Mouse (Mus musculus) macrophage (primary cell): Measurements from ENCODE around the gene Ube2cbp. TPM values are rescaled to one million over a fixed set of nuclear protein-coding genes. Genes with fewer than 3 reads are reported as not detected.

Source experiments
- H3K27ac ChIP-seq: fragments of 350-480 bp; formaldehyde crosslinking; 2 replicates; pipeline ENCODE4 v1.9.0; 2021
- H3K36me3 ChIP-seq: fragments of 350-480 bp; formaldehyde crosslinking; 2 replicates; pipeline ENCODE4 v1.9.0; 2021; ENCODE audit errors: inconsistent target
- H3K4me3 ChIP-seq: fragments of 350-480 bp; formaldehyde crosslinking; 2 replicates; pipeline ENCODE4 v1.9.0; 2021; ENCODE audit errors: inconsistent target
- H3K79me2 ChIP-seq: fragments of 350-480 bp; formaldehyde crosslinking; 2 replicates; pipeline ENCODE4 v1.9.0; 2021; ENCODE audit errors: inconsistent target
- WGBS: methylation state at CpG from one replicate; pipeline ENCODE4 v1.1.7; 2026; ENCODE audit warnings: inconsistent platforms; ENCODE audit not compliant: missing documents; 5-methylcytosine and 5-hydroxymethylcytosine counted together
- polyA plus RNA-seq: library from polyadenylated mRNA; stranded (reverse); fragments of 250-400 nt; gene quantifications from 3 replicates; pipeline ENCODE4 v1.2.4, GENCODE M21; 2018; ENCODE audit warnings: inconsistent platforms

Ube2cbp gene
- polyA plus RNA-seq, 1 experiment from 2014 or later = not detected

GRCm38 (mm10) chr9:86266658-86267057, 198.1 kb downstream of the Ube2cbp start:
- H3K79me2 ChIP-seq = no peaks in the 10 kb centered on the region
- WGBS = 90% methylated on average over 2 of the region's 2 CpGs

More at GRCm38 (mm10) chr9:86266658-86267057, 198.1 kb downstream of the Ube2cbp start:
- Histone ChIP-seq H3K27ac (no peak overlapping the region), H3K36me3 (no peaks in the 10 kb centered on the region), H3K4me3 (no peak overlapping the region)

Other genes starting within 250 kb of the Ube2cbp start
- gene Dop1a, start 2.2 kb upstream of the Ube2cbp start, polyA plus RNA-seq = 10.7 to 11.1 TPM (median 11.0 TPM) in 3 replicates
- gene Pgm3, start 106.9 kb upstream of the Ube2cbp start, polyA plus RNA-seq = 4.3 to 8.6 TPM (median 6.5 TPM) in 3 replicates
- 1.8 to 3.6 TPM (median 3.1 TPM) in 3 replicates for gene Rwdd2a, start 107.0 kb upstream of the Ube2cbp start, polyA plus RNA-seq
- gene Me1, start 231.0 kb upstream of the Ube2cbp start, polyA plus RNA-seq = 0.80 to 2.6 TPM (median 0.87 TPM) in 3 replicates